Mouse (Mus musculus): Measurements from ENCODE around the gene Foxj3.

DNA sequence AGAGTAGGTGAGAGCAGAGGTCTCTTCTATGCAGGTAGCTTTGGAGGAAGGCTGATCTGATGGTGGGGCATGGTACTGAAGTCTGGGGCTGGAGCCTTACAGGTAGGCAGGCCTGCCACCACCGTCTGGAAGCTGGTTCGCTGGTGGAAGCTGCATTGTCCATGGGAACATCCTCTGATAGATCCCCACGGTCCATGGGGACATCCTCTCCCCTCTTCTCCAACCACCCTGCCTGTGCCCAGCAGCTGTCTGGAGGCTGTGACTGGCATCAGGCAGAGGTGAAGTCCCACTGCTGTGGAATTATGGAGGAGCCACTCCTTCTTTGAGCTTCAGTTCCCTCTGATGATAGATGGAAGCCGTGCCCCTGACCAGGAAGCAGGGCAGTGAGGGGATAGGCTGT, 131.8 kb downstream of the Foxj3 start:
- TF ChIP-seq GATA1 (IDR thresholded peaks at IDR 0.05; ENCODE audit: low read length) (no peak), TAL1 (IDR thresholded peaks at IDR 0.05; ENCODE audit: low read length) (no peak)

Data from erythroblast, embryonic 14.5 days (primary cell).